In the genomic region with DNA sequence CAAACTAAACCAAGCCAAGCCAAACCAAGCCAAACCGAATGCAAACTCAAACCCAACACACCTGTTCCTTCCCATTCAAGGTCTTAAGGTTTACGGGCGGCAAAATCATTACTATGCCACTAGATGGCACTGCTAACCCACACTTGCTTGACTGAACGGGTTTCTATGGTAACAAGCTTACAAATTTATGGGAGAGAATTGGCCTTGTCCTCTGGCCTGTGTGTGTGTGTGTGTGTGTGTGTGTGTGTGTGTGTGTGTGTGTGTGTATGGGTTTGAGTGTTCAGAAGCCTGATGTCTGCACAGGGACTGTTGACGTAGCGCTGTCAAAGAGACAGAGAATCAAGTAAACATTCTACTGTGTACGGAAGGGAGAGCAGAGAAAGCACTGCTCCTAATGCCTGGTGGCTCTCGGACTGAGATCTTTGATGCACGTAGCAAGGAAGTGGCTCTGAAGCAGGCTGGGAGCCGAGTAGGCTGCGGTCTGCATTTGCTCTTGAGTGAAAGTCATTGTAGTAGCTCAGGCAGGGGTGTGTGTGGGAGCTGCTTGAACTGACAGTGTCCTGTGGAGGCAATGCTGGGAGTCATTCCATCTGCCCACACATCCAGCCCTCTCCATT, we compare ENCODE assay signal across 8 mouse cellular contexts.
DNase-seq lines count a peak whose midpoint lies in the region; ATAC-seq and TF ChIP-seq lines count a peak whose summit lies in the region.

No protein-coding gene starts in this region.

- H3K27me3 ChIP-seq in embryonic facial prominence, embryonic 12.5 days, result no peaks in the 10 kb centered on the region
- no peaks in the 10 kb centered on the region for H3K27me3 ChIP-seq in heart, embryonic 13.5 days (replicated peaks)
- no peaks in the 10 kb centered on the region for H3K27me3 ChIP-seq in kidney, postnatal 0 days (ENCODE audit: insufficient read depth, low read length)
- H3K27me3 ChIP-seq in liver, adult 2 months (ENCODE audit: control insufficient read depth, insufficient read depth, low read length), result no peaks in the 10 kb centered on the region
- peaks cover 12% of the 10 kb centered on the region for H3K27me3 ChIP-seq in myocyte (ENCODE audit: control insufficient read depth, insufficient read depth, insufficient read length)
- no peaks in the 10 kb centered on the region for H3K27me3 ChIP-seq in stomach, embryonic 16.5 days (ENCODE audit: control insufficient read depth, insufficient read depth, low read length)

- TF ChIP-seq CTCF in kidney, postnatal 0 days (IDR thresholded peaks at IDR 0.05; ENCODE audit: low read depth), result peak; percentile 98
- TF ChIP-seq CTCF in liver, adult 2 months (IDR thresholded peaks at IDR 0.05; ENCODE audit: low read depth, low read length), result peak; percentile 58

- no peak for TF ChIP-seq POLR2A in liver, adult 2 months (IDR thresholded peaks at IDR 0.05; ENCODE audit: extremely low read depth, insufficient read depth, low read length)
- TF ChIP-seq POLR2A in myocyte (IDR thresholded peaks at IDR 0.05; ENCODE audit: insufficient read length, low read depth), result no peak

- no peaks in the 10 kb centered on the region for H3K79me2 ChIP-seq in liver, adult 2 months (ENCODE audit: control insufficient read depth, insufficient read depth, low read length)
- no peaks in the 10 kb centered on the region for H3K79me2 ChIP-seq in myocyte (ENCODE audit: control insufficient read depth, insufficient read depth)

- no peaks in the 10 kb centered on the region for H3K9me3 ChIP-seq in embryonic facial prominence, embryonic 12.5 days
- no peaks in the 10 kb centered on the region for H3K9me3 ChIP-seq in heart, embryonic 13.5 days
- no peaks in the 10 kb centered on the region for H3K9me3 ChIP-seq in kidney, postnatal 0 days (replicated peaks; ENCODE audit: low read length)
- H3K9me3 ChIP-seq in stomach, embryonic 16.5 days (replicated peaks; ENCODE audit: control insufficient read depth, low read length), result no peaks in the 10 kb centered on the region

- ATAC-seq in embryonic facial prominence, embryonic 12.5 days (ENCODE audit: insufficient number of reproducible peaks, insufficient read depth, low FRiP score, low TSS enrichment), result no peak
- ATAC-seq in heart, embryonic 13.5 days (ENCODE audit: extremely low read depth, insufficient number of reproducible peaks, low FRiP score, low TSS enrichment), result no peak
- peak; percentile 76 for ATAC-seq in kidney, postnatal 0 days (replicated peaks; ENCODE audit: low FRiP score, low read depth)
- peak; percentile 76; the same call in 1 of the 2 replicates for ATAC-seq in stomach, embryonic 16.5 days (ENCODE audit: insufficient read depth, low FRiP score)

- peak overlapping the region; percentile 11; the same call in 1 of the 2 replicates for H3K4me3 ChIP-seq in embryonic facial prominence, embryonic 12.5 days
- peak overlapping the region; percentile 47 for H3K4me3 ChIP-seq in heart, embryonic 13.5 days
- peak overlapping the region; percentile 8; the same call in 1 of the 2 replicates for H3K4me3 ChIP-seq in kidney, postnatal 0 days (replicated peaks; ENCODE audit: low read depth, low read length)
- H3K4me3 ChIP-seq in liver, adult 2 months (ENCODE audit: insufficient read depth, low read depth, low read length), result no peak overlapping the region
- no peak overlapping the region for H3K4me3 ChIP-seq in myocyte
- peak overlapping the region; percentile 32 for H3K4me3 ChIP-seq in stomach, embryonic 16.5 days (replicated peaks; ENCODE audit: low read length)

- 15% methylated on average over 11 of the region's 11 CpGs for WGBS in embryonic facial prominence, embryonic 12.5 days
- 9% methylated on average over 11 of the region's 11 CpGs for WGBS in heart, embryonic 13.5 days
- WGBS in kidney, postnatal 0 days, result 3% methylated on average over 11 of the region's 11 CpGs
- whole genome bisulfite sequencing in liver, adult 2 months, result 1% methylated on average over 11 of the region's 11 CpGs
- WGBS in stomach, embryonic 16.5 days, result 4% methylated on average over 11 of the region's 11 CpGs

- no peak overlapping the region for H3ac ChIP-seq in myocyte (ENCODE audit: control insufficient read depth, insufficient read length)

- no peak overlapping the region for H3K27ac ChIP-seq in embryonic facial prominence, embryonic 12.5 days
- H3K27ac ChIP-seq in heart, embryonic 13.5 days (replicated peaks), result no peak overlapping the region
- no peak overlapping the region for H3K27ac ChIP-seq in kidney, postnatal 0 days
- no peak overlapping the region for H3K27ac ChIP-seq in liver, adult 2 months (replicated peaks; ENCODE audit: insufficient read depth, low read depth, low read length)
- no peak overlapping the region for H3K27ac ChIP-seq in stomach, embryonic 16.5 days (ENCODE audit: low read length)

- H3K4me1 ChIP-seq in embryonic facial prominence, embryonic 12.5 days, result peaks cover 4% of the 10 kb centered on the region; the same call in 1 of the 2 replicates
- peaks cover 9% of the 10 kb centered on the region for H3K4me1 ChIP-seq in heart, embryonic 13.5 days
- H3K4me1 ChIP-seq in kidney, postnatal 0 days (replicated peaks; ENCODE audit: insufficient read depth, low read length), result no peaks in the 10 kb centered on the region
- H3K4me1 ChIP-seq in liver, adult 2 months (ENCODE audit: control insufficient read depth, insufficient read depth, low read length), result no peaks in the 10 kb centered on the region
- no peaks in the 10 kb centered on the region for H3K4me1 ChIP-seq in stomach, embryonic 16.5 days (ENCODE audit: control insufficient read depth, insufficient read depth, low read length)

- no peak overlapping the region for H3K9ac ChIP-seq in embryonic facial prominence, embryonic 12.5 days
- peak overlapping the region; percentile 64 for H3K9ac ChIP-seq in heart, embryonic 13.5 days
- H3K9ac ChIP-seq in kidney, postnatal 0 days (ENCODE audit: low read depth, low read length), result no peak overlapping the region
- no peak overlapping the region for H3K9ac ChIP-seq in liver, adult 2 months (ENCODE audit: low read depth, low read length)
- no peak overlapping the region for H3K9ac ChIP-seq in stomach, embryonic 16.5 days (ENCODE audit: low read length)

- H3K4me2 ChIP-seq in embryonic facial prominence, embryonic 12.5 days (replicated peaks), result peak overlapping the region; percentile 41
- peak overlapping the region; percentile 71 for H3K4me2 ChIP-seq in heart, embryonic 13.5 days
- peak overlapping the region; percentile 50 for H3K4me2 ChIP-seq in kidney, postnatal 0 days (ENCODE audit: low read length)
- H3K4me2 ChIP-seq in myocyte (ENCODE audit: low read depth), result peak overlapping the region; percentile 48
- H3K4me2 ChIP-seq in stomach, embryonic 16.5 days (ENCODE audit: low read depth, low read length), result peak overlapping the region; percentile 50

- no peaks in the 10 kb centered on the region for H3K36me3 ChIP-seq in embryonic facial prominence, embryonic 12.5 days
- H3K36me3 ChIP-seq in heart, embryonic 13.5 days, result no peaks in the 10 kb centered on the region
- H3K36me3 ChIP-seq in kidney, postnatal 0 days (ENCODE audit: insufficient read depth, low read length), result no peaks in the 10 kb centered on the region
- H3K36me3 ChIP-seq in liver, adult 2 months (ENCODE audit: control insufficient read depth, insufficient read depth, low read length), result no peaks in the 10 kb centered on the region
- no peaks in the 10 kb centered on the region for H3K36me3 ChIP-seq in myocyte (ENCODE audit: control insufficient read depth, insufficient read depth)
- H3K36me3 ChIP-seq in stomach, embryonic 16.5 days (ENCODE audit: control insufficient read depth, insufficient read depth, low read length), result no peaks in the 10 kb centered on the region

- peak; percentile 60 to 66 for DNase-seq in B cell, adult 2 months
- peak; percentile 58 for DNase-seq in adrenal gland, postnatal 10 days
- DNase-seq in kidney, postnatal 0 days (ENCODE audit: low spot score), result peak; percentile 93
- DNase-seq in liver, adult 2 months (ENCODE audit: extremely low read depth, low read depth, low spot score), result peak; percentile 69

TF ChIP-seq in myocyte, 11 proteins besides CTCF, POLR2A, EP300 and RAD21:
- TF ChIP-seq USF1 (IDR thresholded peaks at IDR 0.05; ENCODE audit: low read depth), result no peak
- peak in 2 of 3 experiments; percentile 61 to 71 for TF ChIP-seq MYOD1 (IDR thresholded peaks at IDR 0.05; ENCODE audit: control insufficient read depth in 1 of 3, insufficient read length in 2 of 3, low read depth in 2 of 3)
- TF ChIP-seq E2F4 (IDR thresholded peaks at IDR 0.05; ENCODE audit: insufficient read depth), result no peak
TF ChIP-seq in myocyte: peak in this region for 1.

Comparison
In these comparisons a context has a peak if more than half of its experiments do, and no peak if none do; other contexts are left out.
1. ATAC-seq: peak in kidney, postnatal 0 days (single experiment) and stomach, embryonic 16.5 days (single experiment); none in embryonic facial prominence, embryonic 12.5 days (single experiment) and heart, embryonic 13.5 days (single experiment).
2. H3K4me3 ChIP-seq: peak in embryonic facial prominence, embryonic 12.5 days (single experiment), heart, embryonic 13.5 days (single experiment), kidney, postnatal 0 days (single experiment) and stomach, embryonic 16.5 days (single experiment); none in liver, adult 2 months (single experiment) and myocyte (single experiment).
3. Peak in every context shown above with its lines, with median percentiles within 50 percentile points of each other: DNase-seq and H3K4me2 ChIP-seq.